Mouse (Mus musculus): ENCODE measurements around the gene Adgrd1.

Adgrd1 gene

DNA sequence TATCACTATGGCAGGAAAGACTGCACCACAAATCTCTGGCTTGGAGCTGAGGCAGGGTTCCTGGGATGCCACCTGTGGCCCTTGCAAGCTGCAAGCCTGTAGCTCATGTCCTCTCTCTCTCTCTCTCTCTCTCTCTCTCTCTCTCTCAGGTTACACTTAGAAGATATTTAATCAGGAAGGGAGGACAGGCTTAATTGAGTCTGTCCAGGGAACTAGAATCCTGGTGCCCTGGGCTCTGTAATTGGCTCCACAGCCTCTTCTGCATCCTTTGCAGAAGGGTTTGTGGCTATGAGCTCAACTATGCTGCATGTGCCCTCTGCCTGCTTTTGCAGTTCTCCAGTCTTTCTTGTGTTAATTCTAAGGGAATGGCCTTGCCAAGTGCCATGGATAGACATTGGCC lies 111.7 kb downstream of the Adgrd1 start:
- no peak for DNase-seq

DNA sequence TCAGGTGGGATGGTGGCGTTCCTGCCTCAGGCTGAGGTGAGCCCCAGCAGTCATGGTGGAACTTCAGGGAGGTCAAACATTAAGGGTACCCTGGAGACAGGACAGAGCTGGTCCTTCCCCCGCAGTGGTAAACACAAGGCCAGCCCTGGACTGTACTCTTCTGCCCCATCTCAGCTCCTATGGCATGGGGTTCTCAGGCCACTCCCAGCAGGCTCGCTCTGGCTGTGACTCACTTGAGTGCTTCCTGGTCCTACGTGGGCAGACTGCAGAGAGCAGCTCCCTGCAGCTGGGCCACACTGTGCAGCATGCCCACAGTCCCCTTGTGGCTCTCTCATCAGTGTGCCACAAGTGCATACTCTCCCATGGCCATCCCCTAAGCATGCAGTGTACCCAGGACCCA lies 112.3 kb downstream of the Adgrd1 start:
- no peak for DNase-seq

DNA sequence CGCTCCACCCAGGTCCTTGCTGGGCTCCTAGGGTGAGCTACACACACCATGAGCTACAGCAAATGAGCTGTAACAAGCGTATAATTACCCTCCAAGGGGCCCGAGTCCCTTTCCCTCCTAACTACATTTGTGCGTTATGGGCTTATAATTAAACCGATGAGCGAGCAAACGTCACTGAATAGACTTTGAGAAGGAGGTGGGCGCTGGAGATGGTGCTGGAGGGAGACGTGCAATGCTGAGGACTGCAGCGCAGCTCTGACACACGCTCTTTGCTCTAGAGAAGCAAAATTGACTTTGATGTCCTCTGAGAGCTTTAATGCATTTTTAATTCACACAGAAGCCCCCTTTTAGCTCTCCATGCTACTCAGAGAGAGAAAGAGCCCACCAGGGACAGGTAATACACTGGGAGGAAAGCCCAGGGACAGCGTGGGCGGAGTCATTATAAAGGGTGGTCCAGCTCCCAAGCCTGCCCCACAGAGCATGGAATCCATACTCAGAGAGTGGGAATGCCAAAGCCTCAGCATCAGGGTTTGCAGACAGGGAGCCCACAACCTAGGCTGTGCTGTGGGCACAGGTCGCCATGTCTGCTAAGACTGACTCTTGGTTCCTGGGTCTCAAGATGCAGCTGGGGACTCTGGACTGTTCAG lies 115.0 kb downstream of the Adgrd1 start:
- no peak for DNase-seq

DNA sequence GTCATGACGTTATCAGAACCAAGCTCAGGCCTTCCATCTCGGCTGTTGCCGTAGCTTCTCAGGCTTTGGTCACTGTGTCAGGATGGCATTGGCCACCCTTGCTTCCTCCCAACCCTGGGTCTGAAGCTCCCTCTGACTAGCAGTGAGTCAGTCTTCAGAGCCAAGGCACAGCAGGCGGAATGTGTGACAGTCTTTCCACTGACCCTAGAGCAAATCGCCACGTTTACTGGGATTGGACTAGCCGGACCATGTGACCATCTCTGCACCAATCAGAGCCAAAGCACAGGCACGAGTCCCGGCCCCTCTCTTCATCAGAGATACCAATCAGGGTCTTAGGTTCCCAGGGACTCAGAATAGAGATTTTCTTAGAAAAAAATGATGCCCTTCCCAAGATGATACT lies 117.5 kb downstream of the Adgrd1 start:
- DNase-seq = peak in 1 of 2 experiments; percentile 16

DNA sequence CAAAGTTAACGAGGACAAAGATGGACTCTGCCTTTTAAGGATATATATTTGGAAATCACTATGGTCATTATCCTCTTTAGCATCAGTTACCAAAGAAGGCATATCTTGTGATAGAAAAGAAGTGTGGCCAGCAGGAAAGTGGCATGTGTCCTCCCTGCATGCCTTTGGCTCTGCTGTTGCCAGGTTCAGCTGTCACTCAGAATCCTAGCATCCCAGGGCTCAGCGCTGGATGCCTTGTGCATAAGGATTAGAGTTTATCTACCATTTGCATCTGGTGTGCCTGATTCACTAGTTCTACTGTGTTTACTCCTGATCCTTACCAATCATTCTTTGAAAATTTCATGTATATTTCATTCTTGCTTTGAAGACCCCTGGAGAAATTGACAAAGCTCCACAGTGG lies 119.5 kb downstream of the Adgrd1 start:
- DNase-seq = no peak

DNA sequence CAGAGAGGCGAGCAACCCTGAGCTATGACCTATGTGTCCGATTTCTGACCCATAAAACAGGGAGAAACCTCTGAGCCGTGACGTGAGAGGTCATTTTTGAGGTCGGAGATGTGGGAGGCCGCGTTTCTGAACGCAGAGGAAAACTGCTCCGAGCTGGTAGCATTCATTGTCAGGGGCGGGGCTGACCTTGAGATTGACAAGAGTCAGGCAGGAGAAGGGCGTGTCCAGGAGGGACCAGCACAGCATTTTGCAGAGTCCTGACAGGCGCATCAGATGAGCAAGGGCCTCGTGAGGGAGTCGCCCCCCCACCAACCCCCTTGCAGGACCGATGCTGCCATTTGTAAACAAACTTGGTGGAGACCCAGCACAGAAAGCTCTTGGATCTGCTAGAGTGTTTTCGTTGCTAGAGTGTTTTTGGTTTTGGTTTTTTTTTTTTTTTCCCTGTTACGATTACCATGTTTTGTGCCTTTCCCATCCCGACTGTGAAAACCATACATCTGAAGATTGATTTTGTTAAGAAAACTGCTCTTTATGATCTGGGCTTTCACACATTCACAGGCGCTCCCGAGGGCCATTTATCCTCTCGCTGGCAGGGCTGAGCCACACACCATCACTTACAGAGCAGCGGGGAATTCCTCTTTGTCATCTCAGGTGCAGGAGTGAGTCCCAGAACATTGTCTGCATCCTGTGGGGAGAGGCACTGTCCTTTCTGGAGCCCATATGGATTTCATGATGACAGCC lies 121.1 kb downstream of the Adgrd1 start:
- DNase-seq = peak in 1 of 2 experiments; percentile 11

DNA sequence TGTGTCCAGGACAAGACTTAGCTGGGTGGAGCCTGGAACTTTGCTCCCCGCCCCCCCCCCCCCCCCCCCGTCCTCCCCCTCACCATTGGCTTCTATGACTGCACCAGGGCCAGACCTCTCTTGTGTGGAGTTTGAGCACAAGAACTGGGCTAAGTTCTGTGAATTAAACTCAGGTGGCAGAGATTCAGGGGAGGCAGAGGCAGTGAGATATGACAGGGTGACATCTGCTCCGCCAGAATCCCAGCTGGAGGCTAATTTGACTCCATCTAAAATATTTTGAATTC lies 121.6 kb downstream of the Adgrd1 start:
- no peak for DNase-seq

DNA sequence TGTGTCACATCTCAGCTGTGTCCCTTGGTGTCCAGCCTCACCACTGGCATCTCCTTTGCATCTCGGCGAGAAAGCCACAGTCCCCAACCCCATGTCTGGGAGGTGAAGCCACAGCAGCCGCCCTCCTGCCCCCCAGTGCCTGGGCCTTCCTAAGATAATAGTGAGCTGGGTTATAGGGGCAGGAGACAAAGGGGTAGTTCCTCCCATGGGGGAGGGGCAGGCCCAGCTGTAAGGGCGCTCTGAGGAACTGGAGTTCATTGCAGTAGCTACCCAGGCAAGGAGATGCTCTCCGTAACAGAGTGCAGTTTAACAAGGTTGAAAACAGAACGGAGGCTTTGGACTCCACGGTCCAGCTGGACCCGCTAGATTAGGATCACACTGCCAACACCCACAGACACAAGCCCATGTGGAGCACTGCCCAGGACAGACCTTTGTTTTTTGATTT lies 122.0 kb downstream of the Adgrd1 start:
- DNase-seq = no peak

DNA sequence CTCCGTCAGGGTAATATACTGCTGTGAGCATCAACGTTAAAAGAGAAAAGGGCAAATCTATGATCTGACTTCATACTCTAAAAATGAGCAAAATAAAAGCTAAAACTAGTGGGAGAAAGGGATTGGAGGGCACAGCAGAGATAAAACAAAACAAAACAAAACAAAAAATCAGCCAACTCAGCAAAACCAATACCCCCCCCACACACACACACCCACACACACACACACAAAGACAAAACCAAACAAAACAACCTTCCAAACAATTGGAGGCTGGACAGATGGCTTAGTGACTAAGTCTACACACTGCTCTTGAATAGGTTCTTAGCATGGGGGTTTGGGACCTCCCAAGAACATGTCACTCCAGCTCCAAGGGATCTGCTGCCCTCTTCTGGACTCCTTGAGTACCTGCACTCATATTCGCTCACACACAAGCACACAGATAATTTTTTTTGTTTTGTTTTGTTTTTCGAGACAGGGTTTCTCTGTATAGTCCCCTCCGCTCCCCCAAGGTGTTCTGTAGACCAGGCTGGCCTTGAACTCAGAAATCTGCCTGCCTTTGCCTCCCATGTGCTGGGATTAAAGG lies 122.7 kb downstream of the Adgrd1 start:
- no peak for DNase-seq

DNA sequence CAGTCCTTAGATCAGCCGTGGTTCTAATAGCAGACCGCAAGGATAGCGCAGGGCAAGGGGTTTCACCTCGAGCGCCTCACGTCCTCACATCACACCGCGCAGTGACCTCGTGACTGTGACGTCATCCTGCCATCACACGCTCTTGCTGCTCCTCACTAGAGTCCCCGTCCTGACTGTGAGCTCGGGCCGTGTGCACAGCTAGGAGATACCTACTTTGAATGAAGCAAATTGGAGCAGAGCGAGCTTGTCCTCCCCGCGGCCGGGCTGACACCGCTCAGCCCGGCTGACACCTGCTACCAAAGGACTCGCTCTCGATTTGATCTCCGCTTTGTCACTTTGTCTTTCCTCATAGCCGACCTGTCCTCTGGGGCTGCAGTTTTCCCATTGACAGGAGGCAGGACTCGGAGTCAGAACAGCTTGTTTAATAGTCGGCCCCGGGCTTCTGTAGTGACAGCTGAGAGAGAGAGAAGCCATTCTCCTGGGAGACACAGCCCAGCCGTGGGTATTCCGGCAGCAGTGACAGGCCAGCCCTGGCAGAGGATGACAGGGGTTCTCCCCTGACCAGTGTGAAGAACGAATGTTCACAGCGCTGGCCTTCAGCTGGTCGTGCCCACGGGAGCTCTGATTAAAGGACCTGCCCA lies 129.4 kb downstream of the Adgrd1 start:
- peak in 1 of 2 experiments; percentile 30 for DNase-seq

DNA sequence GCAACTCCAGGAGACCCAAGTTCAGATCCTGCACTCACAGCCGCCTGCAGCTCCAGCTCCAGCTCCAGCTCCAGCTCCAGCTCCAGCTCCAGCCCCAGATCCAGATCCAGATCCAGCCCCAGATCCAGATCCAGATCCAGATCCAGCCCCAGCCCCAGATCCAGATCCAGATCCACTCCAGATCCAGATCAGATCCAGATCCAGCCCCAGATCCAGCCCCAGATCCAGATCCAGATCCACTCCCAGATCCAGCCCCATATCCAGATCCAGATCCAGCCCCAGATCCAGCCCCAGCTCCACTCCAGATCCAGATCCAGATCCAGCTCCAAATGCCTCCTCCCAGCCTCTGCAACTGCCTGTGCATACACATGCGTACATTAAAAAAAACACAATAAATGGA lies 131.6 kb downstream of the Adgrd1 start:
- no peak for DNase-seq

DNA sequence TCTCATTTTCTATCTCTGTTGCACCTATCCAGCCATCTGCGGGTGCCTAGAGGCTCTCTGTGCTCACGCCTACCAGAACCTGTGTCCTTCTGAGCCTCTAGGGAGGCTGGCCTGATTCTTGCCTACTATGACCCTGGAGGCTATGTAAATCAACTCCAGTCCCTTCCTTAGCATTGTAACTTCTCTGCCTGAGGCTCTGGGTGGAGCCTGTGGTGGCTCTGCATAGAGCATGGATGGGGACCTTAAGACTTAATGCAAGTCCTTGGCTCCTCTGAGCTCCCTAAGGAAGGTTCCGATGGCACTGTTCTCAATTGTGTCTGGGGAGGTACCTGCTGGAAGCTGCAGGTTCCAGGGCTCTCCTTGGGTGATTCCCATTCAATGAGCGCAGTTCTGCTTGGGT lies 136.8 kb downstream of the Adgrd1 start:
- no peak for DNase-seq

DNA sequence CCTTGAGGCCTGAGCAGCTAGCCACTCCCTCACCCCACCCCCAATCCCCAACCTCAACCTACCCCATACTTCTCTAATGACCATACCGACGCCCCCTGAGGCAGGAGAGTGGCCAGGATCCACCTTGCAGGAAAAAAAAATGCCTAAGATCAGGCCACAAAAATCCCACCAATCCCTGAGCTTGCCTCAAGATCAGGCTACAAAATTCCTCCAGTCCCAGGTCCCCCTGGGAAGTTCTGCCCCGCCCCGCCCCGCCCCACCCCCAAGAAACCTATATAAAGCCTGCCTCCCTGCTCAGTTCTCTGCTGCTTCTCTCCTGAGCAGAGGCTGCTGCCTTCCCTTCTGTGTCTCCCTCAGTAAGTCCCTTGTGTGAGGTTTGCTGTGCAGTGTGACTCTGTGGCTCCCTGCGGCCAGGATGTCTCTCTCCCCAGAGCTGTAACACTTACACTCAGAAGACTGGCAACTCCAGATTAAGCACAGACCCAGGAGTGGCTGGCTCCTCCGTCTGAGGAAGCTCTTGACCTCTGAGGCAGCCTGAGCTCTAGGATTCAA lies 137.4 kb downstream of the Adgrd1 start:
- no peak for DNase-seq

DNA sequence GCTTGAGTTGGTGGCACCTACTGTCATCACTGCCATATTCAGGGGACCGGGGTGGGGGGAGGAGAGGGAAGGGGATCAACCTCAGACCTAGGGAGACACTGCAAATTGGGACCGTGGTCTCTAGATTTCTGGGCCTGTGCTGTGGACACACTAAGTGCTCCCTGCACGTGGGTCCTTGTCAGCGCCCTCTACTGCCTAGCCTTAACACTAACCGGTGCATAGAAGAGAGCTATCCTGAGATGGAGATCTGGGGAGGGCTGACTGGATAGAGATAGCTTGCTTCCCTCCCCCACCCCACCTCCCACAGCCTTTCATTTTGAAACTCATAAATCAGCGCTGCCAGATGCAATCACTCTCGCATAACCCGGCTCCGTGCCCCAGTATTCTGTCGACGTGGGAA lies 139.8 kb downstream of the Adgrd1 start:
- DNase-seq = no peak

DNA sequence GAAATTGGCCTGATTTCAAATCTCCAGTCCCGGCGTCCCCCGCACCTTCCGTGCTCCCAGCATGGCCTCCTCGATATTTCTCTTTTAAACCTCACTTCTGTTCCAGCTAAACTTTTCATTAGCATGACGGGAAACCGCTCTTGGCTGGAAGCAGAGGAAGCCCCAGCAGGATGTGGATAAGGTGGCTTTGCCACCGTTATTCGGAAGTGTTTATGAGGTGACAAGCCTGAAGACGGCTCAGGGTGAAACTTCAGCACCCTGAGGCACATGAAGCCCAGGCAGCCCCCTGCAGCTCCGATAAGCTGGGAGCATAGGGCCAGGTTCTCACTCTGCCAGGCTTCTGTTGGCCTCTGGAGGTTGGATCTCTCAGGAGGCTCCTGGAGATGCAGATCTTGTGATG lies 145.3 kb downstream of the Adgrd1 start:
- DNase-seq = no peak

DNA sequence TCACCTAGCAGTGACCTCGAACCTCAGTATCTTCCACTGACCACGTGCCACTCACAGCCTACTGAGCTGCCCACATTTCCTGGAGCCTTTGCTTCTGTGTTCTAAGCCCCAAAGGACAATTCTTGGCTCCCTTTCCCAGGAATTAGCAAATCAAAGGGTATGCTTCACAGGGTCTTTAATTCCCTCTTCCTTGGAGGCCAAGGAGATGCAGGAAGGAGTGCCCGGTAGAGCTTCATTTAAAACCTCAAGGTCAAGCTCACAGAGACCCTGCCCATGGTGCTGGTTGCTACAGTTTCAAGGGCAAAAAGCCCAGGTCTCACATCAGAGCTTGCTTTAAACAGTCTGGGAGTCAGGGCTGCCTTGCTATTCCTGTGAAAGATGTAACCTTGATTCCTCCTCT lies 145.7 kb downstream of the Adgrd1 start:
- no peak for DNase-seq

DNA sequence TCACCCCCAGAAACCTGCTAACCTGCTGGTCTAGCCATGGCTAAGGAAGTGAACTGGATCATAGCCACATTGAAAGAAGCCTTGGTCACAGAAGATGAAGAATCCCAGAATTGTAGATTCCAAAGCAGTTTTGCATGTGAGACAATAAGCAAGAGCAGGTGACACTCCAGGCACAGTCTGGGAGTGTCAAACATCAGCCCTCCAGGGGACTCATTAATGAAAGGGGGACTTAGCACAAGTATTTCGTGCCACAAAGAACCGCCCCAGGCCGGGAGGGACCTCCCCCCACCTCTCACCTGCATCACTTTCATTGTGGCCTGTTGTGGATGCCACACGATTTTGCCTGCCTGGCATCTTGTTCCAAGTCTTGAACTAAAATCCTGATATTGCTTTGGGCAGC lies 146.6 kb downstream of the Adgrd1 start:
- DNase-seq = no peak

DNA sequence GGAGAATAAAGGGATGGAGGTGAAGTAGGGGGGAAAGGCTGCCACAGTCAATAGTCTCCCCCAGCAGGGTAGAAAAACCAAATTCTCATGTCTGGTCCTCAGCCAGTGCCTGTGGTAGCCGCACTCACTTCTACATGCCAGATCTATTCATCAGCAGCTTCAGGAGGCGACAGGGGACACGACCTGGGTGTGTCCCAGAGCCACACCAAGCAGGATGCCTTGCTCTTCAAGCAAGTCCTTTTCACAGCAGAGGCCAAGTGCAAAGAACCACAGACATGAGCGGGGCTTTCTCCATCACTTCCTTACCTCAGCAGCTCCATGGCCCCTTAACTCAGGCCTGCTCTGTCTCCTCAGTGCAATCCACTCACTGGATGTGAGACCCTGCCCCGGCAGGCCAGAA lies 147.8 kb downstream of the Adgrd1 start:
- DNase-seq = no peak

DNA sequence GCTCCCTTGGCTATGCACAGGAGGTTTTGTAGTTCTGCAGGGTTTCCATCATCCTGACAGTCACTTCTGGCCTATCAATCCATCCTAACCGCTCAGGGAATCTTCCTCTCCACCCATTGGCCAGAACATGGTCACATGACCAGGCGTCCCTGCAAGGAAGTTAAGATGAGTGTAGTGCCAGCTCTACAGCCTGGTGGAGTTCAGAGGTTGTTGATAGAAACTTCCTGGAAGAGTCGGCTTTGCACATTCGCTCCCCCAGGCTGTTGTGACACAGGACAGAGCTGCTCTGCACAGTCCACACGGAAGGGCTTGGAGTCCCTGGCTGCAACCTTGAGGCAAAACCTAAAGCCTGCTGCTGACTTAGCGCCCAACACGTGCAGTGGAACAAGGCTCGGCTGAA lies 152.5 kb downstream of the Adgrd1 start:
- DNase-seq = no peak

All from cerebellum, postnatal 25 days (tissue).